Mouse (Mus musculus): ENCODE measurements at regions not wholly inside any gene's neighbourhood (a gene's known extent, or its start where the extent isn't known, plus 50 kb on each side); places are given as distances from the start of the nearest gene placed in this dataset.
A peak's percentile ranks its signal among the peaks of the same experiment; 100 is the strongest.
"Not testable (repeated sequence)": the region's sequence is repeated elsewhere in the genome, so short reads cannot be mapped to it uniquely, and the experiment has no call there.

- H3K9me3 ChIP-seq (ENCODE audit: control insufficient read depth, low read length) = no peaks in the 10 kb centered on the region
Observed at GRCm38 (mm10) chr3:81829525-81829924, 102.9 kb upstream of the Ctso start.

DNA sequence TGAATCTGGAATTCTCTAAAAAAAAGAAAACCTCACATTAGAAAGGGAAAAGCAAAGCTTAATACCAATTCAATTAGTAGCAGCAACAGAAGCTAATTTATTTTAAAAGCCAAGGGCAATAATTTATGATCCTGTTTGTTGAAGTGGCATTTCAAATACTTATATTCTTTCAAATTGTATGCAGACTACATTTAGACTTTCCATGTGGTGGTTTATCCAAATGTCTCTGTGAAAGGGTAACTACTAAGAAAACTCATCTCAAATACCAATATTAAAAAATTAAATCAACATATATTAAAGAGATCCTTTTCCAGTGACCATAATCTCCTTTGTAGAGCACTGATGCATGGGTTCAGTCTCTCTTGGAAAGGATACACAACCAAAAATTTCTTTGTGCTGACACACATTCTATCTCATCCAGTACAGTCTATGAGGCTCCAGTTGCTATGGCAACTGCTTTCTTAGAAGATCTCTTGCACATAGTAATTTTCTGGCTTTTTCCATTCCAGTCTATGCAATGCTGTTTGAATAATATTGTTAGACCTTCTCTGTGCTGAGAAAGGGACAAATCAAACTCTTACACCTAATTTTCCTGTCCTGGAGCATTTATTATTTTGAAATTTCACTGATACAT is 102.3 kb upstream of the Ctso start:
- Histone ChIP-seq H3K9ac (ENCODE audit: low read depth, low read length) (no peak overlapping the region), H3K4me3 (ENCODE audit: low read length) (no peak overlapping the region), H3K4me1 (ENCODE audit: control insufficient read depth, insufficient read depth, low read depth, low read length) (no peaks in the 10 kb centered on the region), H3K27me3 (replicated peaks; ENCODE audit: control insufficient read depth, insufficient read depth, low read length) (no peaks in the 10 kb centered on the region), H3K9me3 (ENCODE audit: control insufficient read depth, low read length) (no peaks in the 10 kb centered on the region), H3K36me3 (ENCODE audit: control insufficient read depth, insufficient read depth, low read length) (no peaks in the 10 kb centered on the region), H3K27ac (ENCODE audit: low read depth, low read length) (no peak overlapping the region), H3K4me2 (ENCODE audit: low read length) (no peak overlapping the region)
- ATAC-seq = peak; percentile 96

More at GRCm38 (mm10) chr3:81829525-81829924, 102.9 kb upstream of the Ctso start:
- no peak overlapping the region for H3K4me3 ChIP-seq (ENCODE audit: low read length)
- no peak overlapping the region for H3K27ac ChIP-seq (ENCODE audit: low read depth, low read length)
- H3K9ac ChIP-seq (ENCODE audit: low read depth, low read length) = no peak overlapping the region
- no peak overlapping the region for H3K4me2 ChIP-seq (ENCODE audit: low read length)
- no CpG with 5 or more reads among the region's 2 CpGs for WGBS
- H3K4me1 ChIP-seq (ENCODE audit: control insufficient read depth, insufficient read depth, low read depth, low read length) = no peaks in the 10 kb centered on the region
- H3K27me3 ChIP-seq (replicated peaks; ENCODE audit: control insufficient read depth, insufficient read depth, low read length) = no peaks in the 10 kb centered on the region
- H3K36me3 ChIP-seq (ENCODE audit: control insufficient read depth, insufficient read depth, low read length) = no peaks in the 10 kb centered on the region
- no peak for ATAC-seq

DNA sequence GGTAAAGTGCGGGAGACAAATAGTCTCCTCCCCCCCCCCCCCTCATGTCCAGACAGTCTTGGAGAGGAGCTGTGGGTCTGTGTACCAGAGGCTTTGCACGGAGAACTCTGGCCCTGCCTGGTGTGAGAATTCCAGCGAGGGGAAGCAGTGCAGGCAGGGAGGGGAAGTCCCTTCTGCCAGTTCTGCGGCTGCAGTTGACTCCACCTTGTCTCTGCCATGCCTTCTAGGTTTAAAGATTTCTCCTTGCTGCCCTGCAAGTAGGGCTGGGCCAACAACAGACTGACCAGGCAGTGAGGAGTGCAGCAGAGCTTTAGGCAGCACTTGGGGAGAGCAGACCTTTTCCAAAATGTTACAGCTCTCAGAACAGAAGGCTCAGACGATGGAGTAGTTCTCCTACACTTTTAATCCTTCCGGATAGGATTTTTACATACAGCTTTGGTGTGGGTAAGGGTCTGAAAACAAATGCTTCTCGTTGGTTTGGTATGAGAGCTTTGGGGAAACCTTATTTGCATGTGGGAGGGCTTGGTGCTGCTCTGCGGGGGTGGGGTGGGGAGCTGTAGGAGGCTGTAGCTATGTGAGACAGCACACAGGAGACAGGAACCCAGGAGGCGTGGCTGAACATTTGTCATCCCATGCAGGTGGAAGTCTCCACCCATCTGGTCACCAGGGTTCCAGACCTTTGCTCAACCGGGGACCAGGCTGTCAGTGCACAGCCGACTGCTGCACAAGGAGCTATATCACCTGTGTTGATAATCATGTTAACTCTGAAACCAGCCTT is 96.8 kb upstream of the Ctso start:
- no peaks in the 10 kb centered on the region for H3K27me3 ChIP-seq (replicated peaks; ENCODE audit: control insufficient read depth, insufficient read depth, low read length)
- no peak for ATAC-seq
- no peak overlapping the region for H3K27ac ChIP-seq (ENCODE audit: low read depth, low read length)
- H3K4me1 ChIP-seq (ENCODE audit: control insufficient read depth, insufficient read depth, low read depth, low read length) = peaks cover 3% of the 10 kb centered on the region; the same call in 1 of the 2 replicates
- no peaks in the 10 kb centered on the region for H3K36me3 ChIP-seq (ENCODE audit: control insufficient read depth, insufficient read depth, low read length)
- no peak overlapping the region for H3K4me3 ChIP-seq (ENCODE audit: low read length)
- peak overlapping the region; percentile 16; the same call in 1 of the 2 replicates for H3K4me2 ChIP-seq (ENCODE audit: low read length)
- WGBS = 14% methylated on average over 11 of the region's 11 CpGs
- H3K9ac ChIP-seq (ENCODE audit: low read depth, low read length) = no peak overlapping the region
- no peaks in the 10 kb centered on the region for H3K9me3 ChIP-seq (ENCODE audit: control insufficient read depth, low read length)

DNA sequence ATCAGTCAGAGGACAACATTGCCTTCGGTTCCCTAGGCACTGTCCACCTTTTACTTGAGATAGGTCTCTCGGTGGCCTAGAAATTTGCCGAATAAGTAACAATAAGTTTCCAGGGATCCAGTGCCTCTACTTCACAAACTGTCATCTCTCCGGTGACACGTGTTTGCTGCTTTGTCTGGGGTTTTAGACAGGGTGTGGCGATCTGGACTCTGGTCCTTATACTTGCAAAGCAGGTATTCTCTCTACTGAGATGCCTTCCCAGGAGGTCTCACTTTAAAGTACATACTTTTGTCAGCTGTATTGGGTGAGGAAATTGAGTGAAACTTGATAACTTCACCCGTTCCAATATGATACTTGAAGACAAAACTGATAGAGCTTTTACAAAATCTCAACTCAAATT is 95.9 kb upstream of the Ctso start:
- H3K27me3 ChIP-seq (replicated peaks; ENCODE audit: control insufficient read depth, insufficient read depth, low read length) = no peaks in the 10 kb centered on the region
- H3K9ac ChIP-seq (ENCODE audit: low read depth, low read length) = no peak overlapping the region
- no peak overlapping the region for H3K27ac ChIP-seq (ENCODE audit: low read depth, low read length)
- WGBS = 91% methylated on average over 7 of the region's 7 CpGs
- H3K9me3 ChIP-seq (ENCODE audit: control insufficient read depth, low read length) = no peaks in the 10 kb centered on the region
- no peaks in the 10 kb centered on the region for H3K36me3 ChIP-seq (ENCODE audit: control insufficient read depth, insufficient read depth, low read length)
- H3K4me2 ChIP-seq (ENCODE audit: low read length) = no peak overlapping the region
- peaks cover 3% of the 10 kb centered on the region; the same call in 1 of the 2 replicates for H3K4me1 ChIP-seq (ENCODE audit: control insufficient read depth, insufficient read depth, low read depth, low read length)
- no peak for ATAC-seq
- H3K4me3 ChIP-seq (ENCODE audit: low read length) = no peak overlapping the region

- not testable (repeated sequence) for ATAC-seq; H3K9ac ChIP-seq (ENCODE audit: low read depth, low read length); H3K27me3 ChIP-seq (replicated peaks; ENCODE audit: control insufficient read depth, insufficient read depth, low read length); H3K27ac ChIP-seq (ENCODE audit: low read depth, low read length); H3K4me3 ChIP-seq (ENCODE audit: low read length); H3K36me3 ChIP-seq (ENCODE audit: control insufficient read depth, insufficient read depth, low read length); H3K4me2 ChIP-seq (ENCODE audit: low read length); H3K9me3 ChIP-seq (ENCODE audit: control insufficient read depth, low read length); H3K4me1 ChIP-seq (ENCODE audit: control insufficient read depth, insufficient read depth, low read depth, low read length)
- 84% methylated on average over 9 of the region's 9 CpGs for WGBS
Observed at GRCm38 (mm10) chr3:81838121-81838520, 94.3 kb upstream of the Ctso start.

- H3K4me3 ChIP-seq (ENCODE audit: low read length) = no peak overlapping the region
- no peak overlapping the region for H3K9ac ChIP-seq (ENCODE audit: low read depth, low read length)
- no peak for ATAC-seq
- no peaks in the 10 kb centered on the region for H3K36me3 ChIP-seq (ENCODE audit: control insufficient read depth, insufficient read depth, low read length)
- H3K4me2 ChIP-seq (ENCODE audit: low read length) = no peak overlapping the region
- no peak overlapping the region for H3K27ac ChIP-seq (ENCODE audit: low read depth, low read length)
- no peaks in the 10 kb centered on the region for H3K9me3 ChIP-seq (ENCODE audit: control insufficient read depth, low read length)
- no peaks in the 10 kb centered on the region for H3K4me1 ChIP-seq (ENCODE audit: control insufficient read depth, insufficient read depth, low read depth, low read length)
- WGBS = 87% methylated on average over 1 of the region's 1 CpGs
- H3K27me3 ChIP-seq (replicated peaks; ENCODE audit: control insufficient read depth, insufficient read depth, low read length) = no peaks in the 10 kb centered on the region
Observed at GRCm38 (mm10) chr3:81864487-81864886, 67.9 kb upstream of the Ctso start.

All from hindbrain, embryonic 16.5 days (tissue).